Mouse (Mus musculus) heart, postnatal 0 days (tissue): ENCODE measurements around the gene Lamtor2.

Source experiments
- CTCF ChIP-seq: IDR thresholded peaks from 2 replicates; pipeline ENCODE4 v1.5.1; 2016; ENCODE audit warnings: antibody characterized with exemption, control low read depth, low read depth
- EP300 ChIP-seq: IDR thresholded peaks from 2 replicates; pipeline ENCODE4 v1.6.1; 2016; ENCODE audit warnings: antibody characterized with exemption, low read depth

GRCm38 (mm10) chr3:88512141-88512895, 40.6 kb downstream of the Lamtor2 start:
- TF ChIP-seq CTCF = no peak
- TF ChIP-seq EP300 = no peak
